Mouse (Mus musculus) MEL (cell line): Measurements from ENCODE around the gene Pzp. TPM values are rescaled to one million over a fixed set of nuclear protein-coding genes. Genes with fewer than 3 reads are reported as not detected.

Experiments
- DNase-seq: peaks from one replicate; pipeline ENCODE4 v3.0.0; 2011; ENCODE audit warnings: low read depth, low spot score
- H3K27ac ChIP-seq: 2 replicates; pipeline ENCODE4 v1.5.1; 2012; ENCODE audit warnings: low read depth, mild to moderate bottlenecking, control low read depth, low read length, moderate library complexity; ENCODE audit not compliant: control insufficient read depth
- H3K27me3 ChIP-seq, 2 experiments: fragments of 150-350 bp in 1 of 2; sonication (generic) in 1 of 2; 2 replicates each; pipeline ENCODE4 v1.6.1; 2012; ENCODE audit warnings: low read length in 2 of 2, mild to moderate bottlenecking in 2 of 2, improper control_type of control experiment in 1 of 2, moderate library complexity in 1 of 2; ENCODE audit not compliant: insufficient read depth in 2 of 2, control insufficient read depth in 1 of 2
- H3K36me3 ChIP-seq, 2 experiments: 2 replicates each; pipeline ENCODE4 v1.6.1; 2012 to 2014; ENCODE audit warnings: low read length in 2 of 2, improper control_type of control experiment in 1 of 2, inconsistent platforms in 1 of 2, mild to moderate bottlenecking in 1 of 2; ENCODE audit not compliant: insufficient read depth in 2 of 2, control insufficient read depth in 1 of 2
- H3K4me1 ChIP-seq, 2 experiments: fragments of 150-350 bp in 1 of 2; sonication (generic) in 1 of 2; 2 replicates each; pipeline ENCODE4 v1.6.1; 2012; ENCODE audit warnings: low read length in 2 of 2, improper control_type of control experiment in 1 of 2, mild to moderate bottlenecking in 1 of 2; ENCODE audit not compliant: insufficient read depth in 2 of 2, control insufficient read depth in 1 of 2
- H3K4me3 ChIP-seq, 2 experiments: fragments of 150-350 bp in 1 of 2; sonication (generic) in 1 of 2; 2 replicates each; pipeline ENCODE4 v1.5.1; 2012; ENCODE audit warnings: low read depth in 2 of 2, low read length in 2 of 2, mild to moderate bottlenecking in 2 of 2, moderate library complexity in 2 of 2, control low read depth in 1 of 2, improper control_type of control experiment in 1 of 2; ENCODE audit not compliant: control insufficient read depth in 1 of 2, insufficient read depth in 1 of 2
- H3K79me2 ChIP-seq: 2 replicates; pipeline ENCODE4 v1.6.1; 2012; ENCODE audit warnings: mild to moderate bottlenecking, low read length, moderate library complexity; ENCODE audit not compliant: control insufficient read depth, poor library complexity, insufficient read depth
- H3K9ac ChIP-seq: 2 replicates; pipeline ENCODE4 v1.6.1; 2012; ENCODE audit warnings: low read depth, mild to moderate bottlenecking, control low read depth, low read length, moderate library complexity; ENCODE audit not compliant: control insufficient read depth, poor library complexity, severe bottlenecking
- H3K9me3 ChIP-seq: fragments of 150-350 bp; sonication (generic); replicated peaks from 2 replicates; pipeline ENCODE4 v1.6.1; 2012; ENCODE audit warnings: mild to moderate bottlenecking, low read length, improper control_type of control experiment, moderate library complexity; ENCODE audit not compliant: insufficient read depth
- BHLHE40 ChIP-seq: IDR thresholded peaks from 2 replicates; pipeline ENCODE4 v1.6.1; 2012; ENCODE audit warnings: low read depth, mild to moderate bottlenecking, inconsistent platforms, low read length, improper control_type of control experiment, borderline replicate concordance
- ELF1 ChIP-seq: IDR thresholded peaks from 2 replicates; pipeline ENCODE4 v1.6.1; 2014; ENCODE audit warnings: low read depth, mild to moderate bottlenecking, inconsistent platforms, low read length, improper control_type of control experiment, moderate library complexity
- ETS1 ChIP-seq: IDR thresholded peaks from 2 replicates; pipeline ENCODE4 v1.6.1; 2012; ENCODE audit warnings: low read depth, mild to moderate bottlenecking, inconsistent platforms, low read length, improper control_type of control experiment, moderate library complexity
- GATA1 ChIP-seq: IDR thresholded peaks from 2 replicates; pipeline ENCODE4 v1.6.1; 2011; ENCODE audit warnings: low read depth, low read length, improper control_type of control experiment
- HCFC1 ChIP-seq: IDR thresholded peaks from 2 replicates; pipeline ENCODE4 v1.6.1; 2012; ENCODE audit warnings: low read depth, mild to moderate bottlenecking, inconsistent platforms, low read length, improper control_type of control experiment, moderate library complexity
- MAX ChIP-seq: IDR thresholded peaks from 2 replicates; pipeline ENCODE4 v1.6.1; 2011; ENCODE audit warnings: low read length, improper control_type of control experiment
- MYB ChIP-seq: IDR thresholded peaks from 2 replicates; pipeline ENCODE4 v1.6.1; 2011; ENCODE audit warnings: mild to moderate bottlenecking, low read depth, low read length, improper control_type of control experiment
- MYC ChIP-seq: IDR thresholded peaks from 2 replicates; pipeline ENCODE4 v1.6.1; 2011; ENCODE audit warnings: low read depth, mild to moderate bottlenecking, low read length, improper control_type of control experiment, moderate library complexity
- NRF1 ChIP-seq: IDR thresholded peaks from 2 replicates; pipeline ENCODE4 v1.6.1; 2014; ENCODE audit warnings: low read depth, mild to moderate bottlenecking, inconsistent platforms, low read length, improper control_type of control experiment, moderate library complexity; ENCODE audit not compliant: poor library complexity, insufficient read depth, severe bottlenecking
- RAD21 ChIP-seq: IDR thresholded peaks from 2 replicates; pipeline ENCODE4 v1.6.1; 2011; ENCODE audit warnings: mild to moderate bottlenecking, low read depth, low read length, improper control_type of control experiment
- SMC3 ChIP-seq: IDR thresholded peaks from 2 replicates; pipeline ENCODE4 v1.6.1; 2011; ENCODE audit warnings: low read depth, low read length, improper control_type of control experiment
- TAL1 ChIP-seq: IDR thresholded peaks from 2 replicates; pipeline ENCODE4 v1.6.1; 2012; ENCODE audit warnings: mild to moderate bottlenecking, inconsistent platforms, low read length, moderate library complexity, mixed read lengths
- TBP ChIP-seq: IDR thresholded peaks from 2 replicates; pipeline ENCODE4 v1.8.0; 2011; ENCODE audit warnings: low read depth, low read length, improper control_type of control experiment
- TCF12 ChIP-seq: IDR thresholded peaks from 2 replicates; pipeline ENCODE4 v1.6.1; 2014; ENCODE audit warnings: low read depth, mild to moderate bottlenecking, inconsistent platforms, low read length, improper control_type of control experiment, moderate library complexity
- UBTF ChIP-seq: IDR thresholded peaks from 2 replicates; pipeline ENCODE4 v1.6.1; 2012; ENCODE audit warnings: low read depth, mild to moderate bottlenecking, inconsistent platforms, low read length, improper control_type of control experiment, moderate library complexity, borderline replicate concordance; ENCODE audit not compliant: insufficient read depth
- USF1 ChIP-seq: IDR thresholded peaks from 2 replicates; pipeline ENCODE4 v1.6.1; 2014; ENCODE audit warnings: low read depth, mild to moderate bottlenecking, inconsistent platforms, low read length, improper control_type of control experiment, moderate library complexity
- ZKSCAN1 ChIP-seq: IDR thresholded peaks from 2 replicates; pipeline ENCODE4 v1.6.1; 2012; ENCODE audit warnings: low read depth, mild to moderate bottlenecking, inconsistent platforms, low read length, improper control_type of control experiment, moderate library complexity
- ZNF384 ChIP-seq: IDR thresholded peaks from 2 replicates; pipeline ENCODE4 v1.6.1; 2012; ENCODE audit warnings: low read depth, mild to moderate bottlenecking, inconsistent platforms, low read length, improper control_type of control experiment
- polyA plus RNA-seq, 2 experiments: library from polyadenylated mRNA; stranded (reverse) in 1 of 2; unstranded in 1 of 2; fragments of >175 nt in 1 of 2; fragments of >200 nt in 1 of 2; gene quantifications; 2 replicates each; pipeline versions ENCODE4 v1.2.1 to v1.2.4; 2012; ENCODE audit warnings: low replicate concordance in 2 of 2, low read depth in 1 of 2; ENCODE audit not compliant: insufficient read length in 2 of 2, insufficient read depth in 1 of 2, missing spikeins in 1 of 2
- total RNA-seq: library from RNA; depleted of rRNA; stranded (reverse); fragments of 300-350 nt; gene quantifications from 2 replicates; pipeline ENCODE4 v1.2.3, GENCODE M21; 2012

Pzp gene
- total and polyA plus RNA-seq, 3 experiments = not detected

GRCm38 (mm10) chr6:128504743-128505142 is 21.8 kb downstream of the Pzp start:
- no peak for TF ChIP-seq TAL1
- TF ChIP-seq UBTF = no peak
- no peak for TF ChIP-seq TCF12
- Histone ChIP-seq H3K27ac (no peak overlapping the region), H3K4me3 (no peak overlapping the region), H3K36me3 (no peaks in the 10 kb centered on the region), H3K9me3 (no peaks in the 10 kb centered on the region), H3K79me2 (no peaks in the 10 kb centered on the region), H3K27me3 (no peaks in the 10 kb centered on the region), H3K9ac (no peak overlapping the region), H3K4me1 (no peaks in the 10 kb centered on the region)
- no peak for DNase-seq

GRCm38 (mm10) chr6:128495346-128495745 is 31.2 kb downstream of the Pzp start:
- Histone ChIP-seq H3K9me3 (no peaks in the 10 kb centered on the region), H3K27me3 (no peaks in the 10 kb centered on the region), H3K36me3 (no peaks in the 10 kb centered on the region), H3K9ac (no peak overlapping the region), H3K4me3 (no peak overlapping the region), H3K79me2 (no peaks in the 10 kb centered on the region), H3K4me1 (no peaks in the 10 kb centered on the region), H3K27ac (no peak overlapping the region)
- no peak for DNase-seq
- TF ChIP-seq ELF1 (no peak), ZNF384 (no peak), HCFC1 (no peak), RAD21 (no peak), MAX (no peak), ETS1 (no peak), TBP (no peak), BHLHE40 (no peak), SMC3 (no peak), USF1 (no peak), GATA1 (no peak)

GRCm38 (mm10) chr6:128494646-128495331 is 31.7 kb downstream of the Pzp start:
- Histone ChIP-seq H3K27ac (no peak overlapping the region), H3K4me1 (no peaks in the 10 kb centered on the region), H3K79me2 (no peaks in the 10 kb centered on the region), H3K4me3 (no peak overlapping the region), H3K9ac (no peak overlapping the region), H3K36me3 (no peaks in the 10 kb centered on the region), H3K27me3 (no peaks in the 10 kb centered on the region), H3K9me3 (no peaks in the 10 kb centered on the region)
- DNase-seq = no peak
- TF ChIP-seq HCFC1 (no peak), UBTF (no peak), SMC3 (no peak), NRF1 (no peak), ZKSCAN1 (no peak), BHLHE40 (no peak), ZNF384 (no peak), MYB (no peak), MYC (no peak)
